Mouse (Mus musculus): ENCODE data around the gene Olfr692.
"Not testable (repeated sequence)": the region's sequence is repeated elsewhere in the genome, so short reads cannot be mapped to it uniquely, and the experiment has no call there.

The Olfr692 gene

DNA sequence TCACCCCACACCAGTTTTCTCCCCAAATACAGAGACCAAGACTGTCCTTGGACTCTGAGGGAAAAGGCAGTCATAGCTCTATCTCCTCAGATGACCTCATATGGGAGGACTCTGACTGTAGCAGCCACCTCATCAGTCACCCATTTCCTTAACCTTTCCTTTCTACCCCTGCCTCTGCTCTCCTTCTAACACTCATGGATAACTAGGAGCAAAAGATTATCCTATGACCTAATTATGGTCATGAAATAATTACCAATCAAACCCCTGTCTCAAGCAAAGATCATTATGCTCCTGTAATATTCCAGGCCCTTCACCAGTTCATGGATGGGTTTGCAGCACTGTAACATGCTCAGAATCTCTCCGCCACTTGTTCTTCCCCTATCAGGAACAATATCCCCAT, at the start of gene Olfr692:
TSS of gene Olfr692 (plus strand) at position 301 of the 400 bp plus-strand sequence.
- DNase-seq: no peak

- DNase-seq: no peak
Measured at GRCm38 (mm10) chr7:105325302-105325701, 42.7 kb upstream of the Olfr692 start.

- no peak for DNase-seq
Measured at GRCm38 (mm10) chr7:105334004-105334403, 34.0 kb upstream of the Olfr692 start, which contains the start of gene Olfr690. Olfr690 (minus strand) TSS chr7:105334104.

DNA sequence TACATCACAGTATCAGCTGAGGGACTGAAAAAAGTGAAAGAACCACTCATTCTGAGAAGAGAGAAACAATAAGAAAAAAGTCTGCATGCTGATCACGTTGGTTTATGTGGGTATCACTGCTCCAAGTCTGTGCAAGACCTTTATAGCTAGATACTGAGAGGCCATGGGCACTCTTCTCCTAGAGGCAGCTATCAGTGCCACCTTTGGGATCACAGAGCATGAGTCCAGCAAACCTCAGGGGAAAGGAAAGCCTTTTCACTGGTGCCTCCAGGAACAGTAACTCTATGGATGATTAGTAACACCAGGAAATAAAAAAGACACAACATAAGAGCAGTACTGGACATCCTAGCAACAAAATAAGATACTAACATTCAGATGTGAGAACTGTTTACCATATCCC, 25.9 kb upstream of the Olfr692 start, which contains the start of gene Olfr691:
TSS of gene Olfr691 (minus strand) at position 101 of the 400 bp plus-strand sequence.
- no peak for DNase-seq

DNA sequence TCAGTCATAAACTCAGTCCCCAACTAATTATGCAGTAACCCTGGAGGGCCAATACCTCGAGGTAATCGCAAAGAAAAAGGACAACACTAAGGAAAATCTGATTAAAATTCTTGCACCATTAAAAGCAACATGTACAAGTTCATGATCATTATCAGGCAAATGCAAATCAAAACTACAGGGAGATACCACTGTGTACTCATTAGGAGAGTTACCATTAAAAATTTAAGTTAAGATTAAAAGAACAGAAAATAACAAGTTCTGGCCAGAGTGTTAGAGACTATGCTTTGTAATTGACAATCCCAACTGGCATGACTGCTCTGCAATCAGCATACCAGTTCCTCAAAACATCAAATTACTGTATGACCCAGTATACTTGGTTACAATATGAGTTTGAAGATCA, 25.3 kb upstream of the Olfr692 start:
- no peak for DNase-seq

GRCm38 (mm10) chr7:105356064-105356463, 12.0 kb upstream of the Olfr692 start:
- not testable (repeated sequence) for DNase-seq

GRCm38 (mm10) chr7:105356487-105356886, 11.5 kb upstream of the Olfr692 start:
- DNase-seq: not testable (repeated sequence)

DNA sequence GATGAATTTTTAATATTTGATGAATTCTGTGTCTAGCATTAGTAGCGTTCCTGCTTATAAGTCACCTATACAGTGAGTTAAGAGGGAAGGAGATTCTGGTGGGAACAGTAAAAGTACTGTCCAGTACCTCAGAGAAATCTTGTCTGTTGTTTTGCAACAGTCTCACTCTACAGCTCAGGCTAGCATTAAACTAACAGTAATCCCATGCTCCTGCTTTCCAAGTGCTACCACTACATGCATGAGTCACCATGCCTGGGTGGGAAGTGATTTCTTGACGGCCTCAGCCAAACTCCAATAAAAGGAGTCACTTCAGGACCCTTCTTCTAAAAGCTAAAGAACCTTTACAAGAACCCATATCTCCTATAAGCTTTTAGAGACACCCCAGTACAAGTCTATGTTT, 6.3 kb upstream of the Olfr692 start:
- DNase-seq: no peak

DNA sequence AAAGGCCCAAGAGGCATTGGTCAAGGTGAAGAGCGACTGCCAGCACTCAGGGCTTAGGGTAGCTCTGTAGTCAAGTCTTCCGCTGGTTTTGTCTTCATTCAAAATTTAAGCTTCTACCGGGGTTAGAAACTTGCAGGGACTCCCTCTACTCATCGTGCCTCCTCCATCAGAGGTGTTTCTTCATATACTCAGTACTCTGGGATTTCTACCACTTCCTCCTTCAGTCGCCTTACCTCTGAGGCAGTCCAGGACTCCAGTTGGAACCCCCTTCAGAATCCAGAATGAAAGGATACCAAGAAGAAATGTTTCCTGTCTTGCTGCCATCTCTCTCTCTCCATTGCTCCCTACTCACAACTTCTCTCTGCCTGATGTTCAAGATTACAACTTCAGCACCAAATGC, 762 bp upstream of the Olfr692 start:
- DNase-seq: no peak

- DNase-seq: no peak
Measured at GRCm38 (mm10) chr7:105368521-105368920, 491 bp downstream of the Olfr692 start.

GRCm38 (mm10) chr7:105372912-105373311, 4.9 kb downstream of the Olfr692 start:
- DNase-seq: no peak

DNA sequence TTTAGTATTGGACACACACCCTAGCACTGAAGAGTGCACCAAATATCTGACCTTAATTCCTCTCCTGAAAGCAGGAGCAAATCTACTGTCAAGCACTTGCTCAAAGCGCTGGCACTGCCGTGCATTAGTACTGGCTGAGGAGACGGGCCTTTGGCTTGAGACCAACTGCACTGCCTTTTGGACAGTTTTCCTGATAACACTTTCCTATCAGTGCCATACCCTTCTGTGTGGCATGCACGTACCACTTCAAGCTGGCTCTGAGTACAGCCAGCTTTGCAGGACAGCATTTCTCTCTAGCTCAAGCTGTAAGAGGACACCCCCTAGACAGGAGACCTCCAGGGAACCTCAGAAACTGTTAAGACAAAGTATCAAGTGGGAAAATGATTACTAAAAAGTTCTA, 5.5 kb downstream of the Olfr692 start:
- DNase-seq: peak; percentile 9

GRCm38 (mm10) chr7:105373976-105374375, 5.9 kb downstream of the Olfr692 start:
- no peak for DNase-seq

DNA sequence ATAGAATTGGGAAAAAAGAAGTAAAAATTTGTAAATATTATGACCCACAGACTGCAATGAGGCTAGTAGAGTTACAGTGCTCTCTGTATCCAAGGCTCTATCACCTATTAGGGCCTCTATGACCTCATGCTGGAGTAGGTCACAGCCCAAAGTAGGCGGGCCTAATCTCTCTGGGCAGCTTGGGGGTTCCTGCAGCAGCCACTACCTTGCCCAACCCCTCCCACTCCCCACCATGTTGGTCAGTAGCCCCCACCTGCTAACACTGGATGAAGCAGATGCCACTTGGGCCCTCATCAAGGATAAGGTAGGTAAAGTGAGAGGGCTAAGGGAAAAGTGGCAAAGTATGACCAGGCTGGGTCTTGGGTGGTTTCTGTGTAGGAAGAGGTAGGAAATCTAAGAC, 6.8 kb downstream of the Olfr692 start, which contains the start of gene Gm5901:
TSS of gene Gm5901 (plus strand) at position 173 of the 400 bp plus-strand sequence.
- DNase-seq: no peak

GRCm38 (mm10) chr7:105380329-105380728, 12.3 kb downstream of the Olfr692 start:
- DNase-seq: no peak

DNA sequence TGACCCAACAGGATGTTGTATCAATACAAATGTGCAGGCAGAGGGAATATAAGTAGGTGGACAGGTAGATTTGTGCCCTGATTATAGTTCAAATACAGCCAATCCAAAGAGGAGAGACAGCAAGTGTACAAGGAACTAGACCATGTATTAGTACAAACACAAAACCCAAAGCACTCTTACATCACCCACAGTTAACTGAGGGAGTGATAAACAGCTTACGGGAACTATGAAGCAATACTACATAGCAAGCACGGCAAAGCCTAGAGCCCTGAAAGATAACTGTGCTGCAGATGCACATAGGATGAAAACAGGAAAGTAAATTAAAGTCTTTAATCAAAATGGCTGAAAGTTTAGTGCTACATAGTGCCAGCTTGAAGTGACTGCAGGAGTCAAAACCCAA, 19.7 kb downstream of the Olfr692 start:
- no peak for DNase-seq

- DNase-seq: no peak
Measured at GRCm38 (mm10) chr7:105390236-105390635, 22.2 kb downstream of the Olfr692 start.

- no peak for DNase-seq
Measured at GRCm38 (mm10) chr7:105394606-105395005, 26.6 kb downstream of the Olfr692 start.

GRCm38 (mm10) chr7:105395131-105395820, 27.2 kb downstream of the Olfr692 start:
- no peak for DNase-seq

GRCm38 (mm10) chr7:105396126-105396525, 28.1 kb downstream of the Olfr692 start:
- no peak for DNase-seq

- DNase-seq: peak; percentile 11
Measured at GRCm38 (mm10) chr7:105399058-105399934, 31.3 kb downstream of the Olfr692 start.

- peak; percentile 100 for DNase-seq
Measured at GRCm38 (mm10) chr7:105399935-105400624, 32.0 kb downstream of the Olfr692 start, which contains the start of gene Fam160a2. Fam160a2 (minus strand) TSS chr7:105400054.

DNA sequence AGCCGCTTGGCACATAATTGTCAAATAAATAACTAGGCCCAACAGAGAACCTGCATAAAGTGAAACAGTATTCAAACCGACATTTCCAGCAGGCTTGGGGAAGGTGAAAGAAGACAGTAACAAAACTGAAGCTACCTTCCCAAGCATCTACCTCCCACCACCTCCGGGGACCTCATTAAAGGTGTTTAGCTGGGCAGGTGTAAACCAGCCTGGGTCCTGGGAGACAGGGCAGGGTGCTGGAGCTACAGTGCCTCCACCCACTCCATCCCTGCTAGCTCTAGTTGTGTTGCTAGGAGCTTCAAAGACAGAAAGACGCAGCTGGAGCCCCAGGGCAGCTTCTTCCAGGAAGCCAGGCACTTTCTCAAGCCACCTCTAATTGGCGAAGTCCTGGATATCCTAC, 36.2 kb downstream of the Olfr692 start, which contains the start of gene Cnga4:
TSS of gene Cnga4 (plus strand) at position 301 of the 400 bp plus-strand sequence.
- no peak for DNase-seq
